Mouse (Mus musculus): ENCODE data around the gene Mrpl1. TPM values are rescaled to one million over a fixed set of nuclear protein-coding genes. Genes with fewer than 3 reads are reported as not detected.

Gene Mrpl1
- polyA plus RNA-seq (2012; fragmentation: generic; extraction: Trizol): 7.5 TPM

GRCm38 (mm10) chr5:96209459-96209858, at the start of gene Mrpl1:
Mrpl1 (plus strand) TSS chr5:96209493.
- H3K27me3 ChIP-seq (ENCODE audit: control insufficient read depth, insufficient read depth, insufficient read length): no peaks in the 10 kb centered on the region
- peak within 1 kb of the TSS; percentile 93 for H3K4me2 ChIP-seq (ENCODE audit: low read depth)
- H3ac ChIP-seq (ENCODE audit: control insufficient read depth, insufficient read length): peak within 1 kb of the TSS; percentile 11
- peaks cover 26% of the 10 kb centered on the region for H3K79me2 ChIP-seq (ENCODE audit: control insufficient read depth, insufficient read depth)
- TF ChIP-seq SRF (IDR thresholded peaks at IDR 0.05; ENCODE audit: control insufficient read depth, insufficient read length, low read depth): no peak
- no peak for TF ChIP-seq POLR2AphosphoS2 (IDR thresholded peaks at IDR 0.05; ENCODE audit: insufficient read length, low read depth)
- no peak for TF ChIP-seq POLR2A (IDR thresholded peaks at IDR 0.05; ENCODE audit: insufficient read length, low read depth)
- no peak for TF ChIP-seq MAX (IDR thresholded peaks at IDR 0.05; ENCODE audit: low read depth)
- no peak for TF ChIP-seq TCF3 (IDR thresholded peaks at IDR 0.05; ENCODE audit: insufficient read length, low read depth)
- no peaks in the 10 kb centered on the region for H3K36me3 ChIP-seq (ENCODE audit: control insufficient read depth, insufficient read depth)
- peak within 1 kb of the TSS; percentile 80 for H3K4me3 ChIP-seq

- TF ChIP-seq SRF (IDR thresholded peaks at IDR 0.05; ENCODE audit: control insufficient read depth, insufficient read length, low read depth) (no peak), POLR2AphosphoS2 (IDR thresholded peaks at IDR 0.05; ENCODE audit: insufficient read length, low read depth) (no peak), MAX (IDR thresholded peaks at IDR 0.05; ENCODE audit: low read depth) (no peak), REST (IDR thresholded peaks at IDR 0.05; ENCODE audit: insufficient read depth, insufficient read length) (no peak), E2F4 (IDR thresholded peaks at IDR 0.05; ENCODE audit: insufficient read depth) (no peak), MYOD1 (IDR thresholded peaks at IDR 0.05; ENCODE audit: control insufficient read depth in 1 of 3, insufficient read length in 2 of 3, low read depth in 2 of 3) (no peak), TCF3 (IDR thresholded peaks at IDR 0.05; ENCODE audit: insufficient read length, low read depth) (no peak), MYOG (IDR thresholded peaks at IDR 0.05; ENCODE audit: control insufficient read depth in 1 of 3, insufficient read depth in 1 of 3, insufficient read length in 2 of 3, low read depth in 2 of 3) (no peak), CEBPB (IDR thresholded peaks at IDR 0.05; ENCODE audit: insufficient read depth, poor library complexity, severe bottlenecking) (no peak), POLR2A (IDR thresholded peaks at IDR 0.05; ENCODE audit: insufficient read length, low read depth) (no peak), TCF12 (IDR thresholded peaks at IDR 0.05; ENCODE audit: insufficient read depth, poor library complexity, severe bottlenecking) (no peak), USF1 (IDR thresholded peaks at IDR 0.05; ENCODE audit: low read depth) (no peak)
- Histone ChIP-seq H3K27me3 (ENCODE audit: control insufficient read depth, insufficient read depth, insufficient read length) (no peaks in the 10 kb centered on the region), H3K4me3 (peak overlapping the region; percentile 75), H3K79me2 (ENCODE audit: control insufficient read depth, insufficient read depth) (peaks cover 58% of the 10 kb centered on the region), H3K4me2 (ENCODE audit: low read depth) (peak overlapping the region; percentile 59), H3K36me3 (ENCODE audit: control insufficient read depth, insufficient read depth) (no peaks in the 10 kb centered on the region), H3ac (ENCODE audit: control insufficient read depth, insufficient read length) (peak overlapping the region; percentile 100)
Measured at GRCm38 (mm10) chr5:96160467-96161262, 48.6 kb upstream of the Mrpl1 start.

- peak overlapping the region; percentile 100 for H3ac ChIP-seq (ENCODE audit: control insufficient read depth, insufficient read length)
- H3K4me2 ChIP-seq (ENCODE audit: low read depth): no peak overlapping the region
- no peaks in the 10 kb centered on the region for H3K27me3 ChIP-seq (ENCODE audit: control insufficient read depth, insufficient read depth, insufficient read length)
- H3K4me3 ChIP-seq: peak overlapping the region; percentile 75
- TF ChIP-seq USF1 (IDR thresholded peaks at IDR 0.05; ENCODE audit: low read depth): no peak
- TF ChIP-seq POLR2AphosphoS2 (IDR thresholded peaks at IDR 0.05; ENCODE audit: insufficient read length, low read depth): peak; percentile 56
- TF ChIP-seq MAX (IDR thresholded peaks at IDR 0.05; ENCODE audit: low read depth): no peak
- TF ChIP-seq POLR2A (IDR thresholded peaks at IDR 0.05; ENCODE audit: insufficient read length, low read depth): peak; percentile 48
- peak in 1 of 3 experiments; percentile 9 for TF ChIP-seq MYOD1 (IDR thresholded peaks at IDR 0.05; ENCODE audit: control insufficient read depth in 1 of 3, insufficient read length in 2 of 3, low read depth in 2 of 3)
- no peak for TF ChIP-seq TCF12 (IDR thresholded peaks at IDR 0.05; ENCODE audit: insufficient read depth, poor library complexity, severe bottlenecking)
- peaks cover 53% of the 10 kb centered on the region for H3K79me2 ChIP-seq (ENCODE audit: control insufficient read depth, insufficient read depth)
- H3K36me3 ChIP-seq (ENCODE audit: control insufficient read depth, insufficient read depth): no peaks in the 10 kb centered on the region
Measured at GRCm38 (mm10) chr5:96161263-96161577, 48.1 kb upstream of the Mrpl1 start.

- Histone ChIP-seq H3ac (ENCODE audit: control insufficient read depth, insufficient read length) (peak overlapping the region; percentile 100), H3K79me2 (ENCODE audit: control insufficient read depth, insufficient read depth) (peaks cover 47% of the 10 kb centered on the region), H3K4me3 (peak overlapping the region; percentile 75), H3K4me2 (ENCODE audit: low read depth) (no peak overlapping the region), H3K36me3 (ENCODE audit: control insufficient read depth, insufficient read depth) (no peaks in the 10 kb centered on the region), H3K27me3 (ENCODE audit: control insufficient read depth, insufficient read depth, insufficient read length) (no peaks in the 10 kb centered on the region)
- no peak for TF ChIP-seq CEBPB (IDR thresholded peaks at IDR 0.05; ENCODE audit: insufficient read depth, poor library complexity, severe bottlenecking)
- no peak for TF ChIP-seq POLR2A (IDR thresholded peaks at IDR 0.05; ENCODE audit: insufficient read length, low read depth)
- no peak for TF ChIP-seq REST (IDR thresholded peaks at IDR 0.05; ENCODE audit: insufficient read depth, insufficient read length)
- TF ChIP-seq MAX (IDR thresholded peaks at IDR 0.05; ENCODE audit: low read depth): no peak
- TF ChIP-seq MYOG (IDR thresholded peaks at IDR 0.05; ENCODE audit: control insufficient read depth in 1 of 3, insufficient read depth in 1 of 3, insufficient read length in 2 of 3, low read depth in 2 of 3): no peak
- no peak for TF ChIP-seq SRF (IDR thresholded peaks at IDR 0.05; ENCODE audit: control insufficient read depth, insufficient read length, low read depth)
- no peak for TF ChIP-seq TCF12 (IDR thresholded peaks at IDR 0.05; ENCODE audit: insufficient read depth, poor library complexity, severe bottlenecking)
- no peak for TF ChIP-seq POLR2AphosphoS2 (IDR thresholded peaks at IDR 0.05; ENCODE audit: insufficient read length, low read depth)
- no peak for TF ChIP-seq MYOD1 (IDR thresholded peaks at IDR 0.05; ENCODE audit: control insufficient read depth in 1 of 3, insufficient read length in 2 of 3, low read depth in 2 of 3)
- TF ChIP-seq E2F4 (IDR thresholded peaks at IDR 0.05; ENCODE audit: insufficient read depth): no peak
- TF ChIP-seq USF1 (IDR thresholded peaks at IDR 0.05; ENCODE audit: low read depth): no peak
- no peak for TF ChIP-seq TCF3 (IDR thresholded peaks at IDR 0.05; ENCODE audit: insufficient read length, low read depth)
Measured at GRCm38 (mm10) chr5:96161578-96162398, 47.5 kb upstream of the Mrpl1 start.

Measured in myocyte (in vitro differentiated cells).